Mouse (Mus musculus) MEL (cell line): ENCODE measurements around the gene Mchr1.

Experiments
- BHLHE40 ChIP-seq: IDR thresholded peaks from 2 replicates; pipeline ENCODE4 v1.6.1; 2012; ENCODE audit warnings: low read depth, mild to moderate bottlenecking, inconsistent platforms, low read length, improper control_type of control experiment, borderline replicate concordance
- CHD1 ChIP-seq: IDR thresholded peaks from 2 replicates; pipeline ENCODE4 v1.6.1; 2012; ENCODE audit warnings: low read depth, mild to moderate bottlenecking, inconsistent platforms, low read length, improper control_type of control experiment
- CTCF ChIP-seq, 3 experiments: IDR thresholded peaks in 2 of 3; conservative IDR thresholded peaks in 1 of 3; 2 replicates each; pipeline ENCODE4 v1.5.1; 2011 to 2012; ENCODE audit warnings: low read length in 3 of 3, low read depth in 2 of 3, mild to moderate bottlenecking in 2 of 3, improper control_type of control experiment in 1 of 3, inconsistent platforms in 1 of 3, mixed read lengths in 1 of 3, moderate library complexity in 1 of 3; ENCODE audit not compliant: control insufficient read depth in 1 of 3, insufficient read depth in 1 of 3, poor library complexity in 1 of 3, severe bottlenecking in 1 of 3
- EP300 ChIP-seq, 2 experiments: IDR thresholded peaks; 2 replicates each; pipeline ENCODE4 v1.6.1; 2011; ENCODE audit warnings: improper control_type of control experiment in 2 of 2, low read length in 2 of 2, low read depth in 1 of 2, mild to moderate bottlenecking in 1 of 2
- MAX ChIP-seq: IDR thresholded peaks from 2 replicates; pipeline ENCODE4 v1.6.1; 2011; ENCODE audit warnings: low read length, improper control_type of control experiment
- MAZ ChIP-seq: IDR thresholded peaks from 2 replicates; pipeline ENCODE4 v1.6.1; 2012; ENCODE audit warnings: low read depth, mild to moderate bottlenecking, inconsistent platforms, low read length, improper control_type of control experiment
- POLR2AphosphoS2 ChIP-seq: IDR thresholded peaks from 2 replicates; pipeline ENCODE4 v1.6.1; 2011; ENCODE audit warnings: low read length, improper control_type of control experiment
- TCF12 ChIP-seq: IDR thresholded peaks from 2 replicates; pipeline ENCODE4 v1.6.1; 2014; ENCODE audit warnings: low read depth, mild to moderate bottlenecking, inconsistent platforms, low read length, improper control_type of control experiment, moderate library complexity
- USF2 ChIP-seq, 2 experiments: IDR thresholded peaks; 2 replicates each; pipeline ENCODE4 v1.6.1; 2011 to 2012; ENCODE audit warnings: improper control_type of control experiment in 2 of 2, low read length in 2 of 2, borderline replicate concordance in 1 of 2, inconsistent platforms in 1 of 2, low read depth in 1 of 2, mild to moderate bottlenecking in 1 of 2; ENCODE audit not compliant: insufficient read depth in 1 of 2

- TF ChIP-seq MAZ, result no peak
- TF ChIP-seq USF2 (IDR thresholded peaks at IDR 0.05; ENCODE audit: borderline replicate concordance in 1 of 2, insufficient read depth in 1 of 2, low read depth in 1 of 2, low read length in 2 of 2), result no peak
- TF ChIP-seq POLR2AphosphoS2, result no peak
- TF ChIP-seq EP300 (IDR thresholded peaks at IDR 0.05; ENCODE audit: low read depth in 1 of 2, low read length in 2 of 2), result no peak
- no peak for TF ChIP-seq MAX
- no peak for TF ChIP-seq CTCF (IDR thresholded peaks at IDR 0.05 in 2 of 3, conservative IDR thresholded peaks at IDR 0.05 in 1 of 3; ENCODE audit: control insufficient read depth in 1 of 3, insufficient read depth in 1 of 3, low read depth in 2 of 3, low read length in 3 of 3, poor library complexity in 1 of 3, severe bottlenecking in 1 of 3)
- no peak for TF ChIP-seq TCF12
- no peak for TF ChIP-seq BHLHE40
- no peak for TF ChIP-seq CHD1
Observed at GRCm38 (mm10) chr15:81267416-81267815, 32.1 kb downstream of the Mchr1 start.
